Mouse (Mus musculus): ENCODE data around the gene Pde1b. TPM values are rescaled to one million over a fixed set of nuclear protein-coding genes. Genes with fewer than 3 reads are reported as not detected.

Gene Pde1b
- polyA plus RNA-seq, 1 experiment from 2014 or later: 2.8 TPM

- 12% methylated on average over 5 of the region's 5 CpGs for WGBS
- Histone ChIP-seq H3K36me3 (ENCODE audit: control insufficient read depth, insufficient read depth) (no peaks in the 10 kb centered on the region), H3K9me3 (replicated peaks; ENCODE audit: control insufficient read depth, low read length) (no peaks in the 10 kb centered on the region), H3K27me3 (ENCODE audit: control insufficient read depth, insufficient read depth, low read length) (no peaks in the 10 kb centered on the region), H3K4me2 (ENCODE audit: low read depth, low read length) (no peak overlapping the region), H3K27ac (ENCODE audit: low read length) (no peak overlapping the region), H3K9ac (ENCODE audit: low read length) (no peak overlapping the region), H3K4me1 (ENCODE audit: control insufficient read depth, insufficient read depth, low read length) (peaks cover 9% of the 10 kb centered on the region), H3K4me3 (ENCODE audit: low read length) (no peak overlapping the region)
- ATAC-seq (replicated peaks; ENCODE audit: extremely low read depth, insufficient read depth, low FRiP score): no peak
Measured at GRCm38 (mm10) chr15:103518600-103519385, 16.0 kb downstream of the Pde1b start.

- Histone ChIP-seq H3K4me1 (ENCODE audit: control insufficient read depth, insufficient read depth, low read length) (peaks cover 6% of the 10 kb centered on the region), H3K9ac (ENCODE audit: low read length) (no peak overlapping the region), H3K9me3 (replicated peaks; ENCODE audit: control insufficient read depth, low read length) (no peaks in the 10 kb centered on the region), H3K36me3 (ENCODE audit: control insufficient read depth, insufficient read depth) (no peaks in the 10 kb centered on the region), H3K27me3 (ENCODE audit: control insufficient read depth, insufficient read depth, low read length) (no peaks in the 10 kb centered on the region), H3K4me2 (ENCODE audit: low read depth, low read length) (no peak overlapping the region), H3K27ac (ENCODE audit: low read length) (no peak overlapping the region), H3K4me3 (ENCODE audit: low read length) (no peak overlapping the region)
- ATAC-seq (replicated peaks; ENCODE audit: extremely low read depth, insufficient read depth, low FRiP score): no peak
- 31% methylated on average over 4 of the region's 4 CpGs for WGBS
Measured at GRCm38 (mm10) chr15:103519386-103520378, 16.8 kb downstream of the Pde1b start.

GRCm38 (mm10) chr15:103522458-103523099, 19.7 kb downstream of the Pde1b start:
- H3K27me3 ChIP-seq (ENCODE audit: control insufficient read depth, insufficient read depth, low read length): no peaks in the 10 kb centered on the region
- no peaks in the 10 kb centered on the region for H3K36me3 ChIP-seq (ENCODE audit: control insufficient read depth, insufficient read depth)
- H3K4me2 ChIP-seq (ENCODE audit: low read depth, low read length): no peak overlapping the region
- no peak overlapping the region for H3K27ac ChIP-seq (ENCODE audit: low read length)
- no peaks in the 10 kb centered on the region for H3K4me1 ChIP-seq (ENCODE audit: control insufficient read depth, insufficient read depth, low read length)
- H3K9ac ChIP-seq (ENCODE audit: low read length): no peak overlapping the region
- 66% methylated on average over 3 of the region's 3 CpGs for WGBS
- H3K4me3 ChIP-seq (ENCODE audit: low read length): no peak overlapping the region
- H3K9me3 ChIP-seq (replicated peaks; ENCODE audit: control insufficient read depth, low read length): no peaks in the 10 kb centered on the region
- ATAC-seq (replicated peaks; ENCODE audit: extremely low read depth, insufficient read depth, low FRiP score): no peak

GRCm38 (mm10) chr15:103523156-103523555, 20.3 kb downstream of the Pde1b start:
- Histone ChIP-seq H3K4me2 (ENCODE audit: low read depth, low read length) (no peak overlapping the region), H3K9me3 (replicated peaks; ENCODE audit: control insufficient read depth, low read length) (no peaks in the 10 kb centered on the region), H3K9ac (ENCODE audit: low read length) (no peak overlapping the region), H3K4me1 (ENCODE audit: control insufficient read depth, insufficient read depth, low read length) (no peaks in the 10 kb centered on the region), H3K36me3 (ENCODE audit: control insufficient read depth, insufficient read depth) (no peaks in the 10 kb centered on the region), H3K4me3 (ENCODE audit: low read length) (no peak overlapping the region), H3K27ac (ENCODE audit: low read length) (no peak overlapping the region), H3K27me3 (ENCODE audit: control insufficient read depth, insufficient read depth, low read length) (no peaks in the 10 kb centered on the region)
- WGBS: 64% methylated on average over 3 of the region's 3 CpGs
- no peak for ATAC-seq (replicated peaks; ENCODE audit: extremely low read depth, insufficient read depth, low FRiP score)

- H3K27me3 ChIP-seq (ENCODE audit: control insufficient read depth, insufficient read depth, low read length): peaks cover 2% of the 10 kb centered on the region; the same call in 1 of the 2 replicates
- no peaks in the 10 kb centered on the region for H3K36me3 ChIP-seq (ENCODE audit: control insufficient read depth, insufficient read depth)
- ATAC-seq (replicated peaks; ENCODE audit: extremely low read depth, insufficient read depth, low FRiP score): no peak
- no peak overlapping the region for H3K27ac ChIP-seq (ENCODE audit: low read length)
- 8% methylated on average over 5 of the region's 5 CpGs for WGBS
- no peak overlapping the region for H3K4me3 ChIP-seq (ENCODE audit: low read length)
- no peak overlapping the region for H3K4me2 ChIP-seq (ENCODE audit: low read depth, low read length)
- H3K9ac ChIP-seq (ENCODE audit: low read length): no peak overlapping the region
- H3K4me1 ChIP-seq (ENCODE audit: control insufficient read depth, insufficient read depth, low read length): no peaks in the 10 kb centered on the region
- H3K9me3 ChIP-seq (replicated peaks; ENCODE audit: control insufficient read depth, low read length): no peaks in the 10 kb centered on the region
Measured at GRCm38 (mm10) chr15:103530372-103530771, 27.5 kb downstream of the Pde1b start.

- Histone ChIP-seq H3K27me3 (ENCODE audit: control insufficient read depth, insufficient read depth, low read length) (peaks cover 8% of the 10 kb centered on the region), H3K27ac (ENCODE audit: low read length) (no peak overlapping the region), H3K9me3 (replicated peaks; ENCODE audit: control insufficient read depth, low read length) (no peaks in the 10 kb centered on the region), H3K4me3 (ENCODE audit: low read length) (no peak overlapping the region), H3K9ac (ENCODE audit: low read length) (no peak overlapping the region), H3K4me1 (ENCODE audit: control insufficient read depth, insufficient read depth, low read length) (peaks cover 7% of the 10 kb centered on the region), H3K4me2 (ENCODE audit: low read depth, low read length) (no peak overlapping the region), H3K36me3 (ENCODE audit: control insufficient read depth, insufficient read depth) (no peaks in the 10 kb centered on the region)
- ATAC-seq (replicated peaks; ENCODE audit: extremely low read depth, insufficient read depth, low FRiP score): no peak
- WGBS: 87% methylated on average over 7 of the region's 7 CpGs
Measured at GRCm38 (mm10) chr15:103534054-103534620, 31.3 kb downstream of the Pde1b start.

- peaks cover 7% of the 10 kb centered on the region for H3K4me1 ChIP-seq (ENCODE audit: control insufficient read depth, insufficient read depth, low read length)
- H3K9ac ChIP-seq (ENCODE audit: low read length): no peak overlapping the region
- no peak overlapping the region for H3K4me3 ChIP-seq (ENCODE audit: low read length)
- no peaks in the 10 kb centered on the region for H3K36me3 ChIP-seq (ENCODE audit: control insufficient read depth, insufficient read depth)
- no peak overlapping the region for H3K27ac ChIP-seq (ENCODE audit: low read length)
- 62% methylated on average over 2 of the region's 2 CpGs for WGBS
- ATAC-seq (replicated peaks; ENCODE audit: extremely low read depth, insufficient read depth, low FRiP score): no peak
- H3K9me3 ChIP-seq (replicated peaks; ENCODE audit: control insufficient read depth, low read length): no peaks in the 10 kb centered on the region
- peaks cover 9% of the 10 kb centered on the region for H3K27me3 ChIP-seq (ENCODE audit: control insufficient read depth, insufficient read depth, low read length)
- no peak overlapping the region for H3K4me2 ChIP-seq (ENCODE audit: low read depth, low read length)
Measured at GRCm38 (mm10) chr15:103535030-103535429, 32.2 kb downstream of the Pde1b start.

GRCm38 (mm10) chr15:103535786-103536185, 33.0 kb downstream of the Pde1b start:
- Histone ChIP-seq H3K36me3 (ENCODE audit: control insufficient read depth, insufficient read depth) (no peaks in the 10 kb centered on the region), H3K9me3 (replicated peaks; ENCODE audit: control insufficient read depth, low read length) (no peaks in the 10 kb centered on the region), H3K4me1 (ENCODE audit: control insufficient read depth, insufficient read depth, low read length) (peaks cover 7% of the 10 kb centered on the region), H3K4me2 (ENCODE audit: low read depth, low read length) (no peak overlapping the region), H3K4me3 (ENCODE audit: low read length) (no peak overlapping the region), H3K27me3 (ENCODE audit: control insufficient read depth, insufficient read depth, low read length) (peaks cover 9% of the 10 kb centered on the region), H3K27ac (ENCODE audit: low read length) (no peak overlapping the region), H3K9ac (ENCODE audit: low read length) (no peak overlapping the region)
- WGBS: 60% methylated on average over 1 of the region's 1 CpGs
- ATAC-seq (replicated peaks; ENCODE audit: extremely low read depth, insufficient read depth, low FRiP score): no peak

All from heart, embryonic 16.5 days (tissue).